Mouse (Mus musculus): ENCODE measurements around the gene Sema4a. TPM values are rescaled to one million over a fixed set of nuclear protein-coding genes. Genes with fewer than 3 reads are reported as not detected.

The Sema4a gene
- polyA plus RNA-seq, 1 experiment from 2014 or later, result 32.8 TPM

GRCm38 (mm10) chr3:88502031-88502571 is 41.1 kb upstream of the Sema4a start:
- H3K4me3 ChIP-seq (ENCODE audit: low read length), result peak overlapping the region; percentile 87

GRCm38 (mm10) chr3:88501366-88502030 is 40.5 kb upstream of the Sema4a start:
- peaks cover 19% of the 10 kb centered on the region for H3K4me1 ChIP-seq (ENCODE audit: control insufficient read depth, insufficient read depth, low read depth, low read length)
- H3K36me3 ChIP-seq (ENCODE audit: control insufficient read depth, insufficient read depth, low read length), result no peaks in the 10 kb centered on the region
- no peak for ATAC-seq
- H3K4me2 ChIP-seq (ENCODE audit: low read length), result peak overlapping the region; percentile 93
- WGBS, result 55% methylated on average over 6 of the region's 6 CpGs
- peak overlapping the region; percentile 87 for H3K4me3 ChIP-seq (ENCODE audit: low read length)
- H3K27me3 ChIP-seq (replicated peaks; ENCODE audit: control insufficient read depth, insufficient read depth, low read length), result no peaks in the 10 kb centered on the region
- peak overlapping the region; percentile 90; the same call in 1 of the 2 replicates for H3K9ac ChIP-seq (ENCODE audit: low read depth, low read length)
- H3K9me3 ChIP-seq (ENCODE audit: control insufficient read depth, low read length), result no peaks in the 10 kb centered on the region
- no peak overlapping the region for H3K27ac ChIP-seq (ENCODE audit: low read depth, low read length)

More at GRCm38 (mm10) chr3:88502031-88502571, 41.1 kb upstream of the Sema4a start:
- peak overlapping the region; percentile 90 for H3K9ac ChIP-seq (ENCODE audit: low read depth, low read length)
- H3K9me3 ChIP-seq (ENCODE audit: control insufficient read depth, low read length), result no peaks in the 10 kb centered on the region
- WGBS, result 17% methylated on average over 11 of the region's 11 CpGs
- H3K27me3 ChIP-seq (replicated peaks; ENCODE audit: control insufficient read depth, insufficient read depth, low read length), result no peaks in the 10 kb centered on the region
- peaks cover 19% of the 10 kb centered on the region for H3K4me1 ChIP-seq (ENCODE audit: control insufficient read depth, insufficient read depth, low read depth, low read length)
- H3K27ac ChIP-seq (ENCODE audit: low read depth, low read length), result no peak overlapping the region
- ATAC-seq, result peak; percentile 2; the same call in 1 of the 2 replicates
- no peaks in the 10 kb centered on the region for H3K36me3 ChIP-seq (ENCODE audit: control insufficient read depth, insufficient read depth, low read length)
- peak overlapping the region; percentile 93 for H3K4me2 ChIP-seq (ENCODE audit: low read length)

DNA sequence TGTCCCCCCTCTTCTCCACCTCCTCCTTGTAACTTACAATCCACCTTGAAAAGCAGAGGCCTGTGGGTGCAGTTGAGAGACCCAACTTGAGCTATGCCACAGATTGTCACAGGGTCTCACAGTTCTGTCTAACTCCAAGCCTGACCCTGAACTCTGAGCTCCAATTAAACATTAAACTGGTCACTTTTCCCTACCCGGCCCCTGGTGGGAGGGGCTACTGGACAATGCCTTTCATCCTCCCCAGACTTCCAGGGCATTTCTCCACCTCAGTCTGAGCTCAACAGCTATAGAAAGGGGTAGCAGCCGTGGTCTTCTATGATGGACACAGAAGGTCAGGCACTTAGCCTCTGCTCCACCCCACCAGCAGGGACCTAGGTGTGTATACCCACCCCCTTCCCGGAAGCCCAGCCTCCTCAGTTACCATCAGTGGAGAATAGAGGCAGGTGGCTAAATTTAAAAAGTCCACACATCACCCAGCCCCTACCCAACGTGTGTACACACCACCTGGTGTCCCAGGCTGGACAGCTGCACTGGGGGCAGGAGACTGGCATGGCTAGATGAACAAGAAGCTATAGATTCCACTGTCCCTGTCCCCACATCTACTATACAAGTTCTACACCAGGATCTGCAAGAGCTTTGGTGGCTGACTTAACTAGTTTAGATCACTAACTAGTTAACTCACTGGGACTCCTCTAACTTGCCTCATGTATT is 39.8 kb upstream of the Sema4a start:
- Histone ChIP-seq H3K4me3 (ENCODE audit: low read length) (no peak overlapping the region), H3K4me2 (ENCODE audit: low read length) (peak overlapping the region; percentile 93), H3K36me3 (ENCODE audit: control insufficient read depth, insufficient read depth, low read length) (no peaks in the 10 kb centered on the region), H3K9me3 (ENCODE audit: control insufficient read depth, low read length) (no peaks in the 10 kb centered on the region), H3K4me1 (ENCODE audit: control insufficient read depth, insufficient read depth, low read depth, low read length) (peaks cover 19% of the 10 kb centered on the region), H3K27ac (ENCODE audit: low read depth, low read length) (no peak overlapping the region), H3K27me3 (replicated peaks; ENCODE audit: control insufficient read depth, insufficient read depth, low read length) (no peaks in the 10 kb centered on the region), H3K9ac (ENCODE audit: low read depth, low read length) (no peak overlapping the region)
- 49% methylated on average over 4 of the region's 4 CpGs for WGBS
- no peak for ATAC-seq

DNA sequence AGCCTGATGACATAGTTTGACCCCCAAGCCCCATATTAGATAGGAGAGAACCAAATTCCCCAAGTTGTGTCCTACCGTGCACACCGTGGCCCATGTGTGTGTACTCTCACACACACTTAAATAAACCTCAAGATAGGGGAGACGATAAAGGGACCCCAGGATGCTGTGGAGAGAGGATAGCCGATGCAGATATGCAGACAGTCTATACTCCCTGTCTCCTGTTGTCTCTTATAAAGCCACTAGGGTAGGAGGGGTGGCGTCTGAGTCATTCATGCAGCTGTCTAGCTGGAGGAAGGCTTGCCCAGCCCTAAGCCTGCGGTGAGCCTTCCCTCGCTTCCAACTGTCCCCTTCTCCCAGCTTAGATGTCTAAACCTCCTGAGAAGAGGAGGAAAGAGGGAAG is 39.1 kb upstream of the Sema4a start:
- no peaks in the 10 kb centered on the region for H3K36me3 ChIP-seq (ENCODE audit: control insufficient read depth, insufficient read depth, low read length)
- no peaks in the 10 kb centered on the region for H3K9me3 ChIP-seq (ENCODE audit: control insufficient read depth, low read length)
- H3K27me3 ChIP-seq (replicated peaks; ENCODE audit: control insufficient read depth, insufficient read depth, low read length), result no peaks in the 10 kb centered on the region
- H3K4me1 ChIP-seq (ENCODE audit: control insufficient read depth, insufficient read depth, low read depth, low read length), result peaks cover 21% of the 10 kb centered on the region
- no peak overlapping the region for H3K9ac ChIP-seq (ENCODE audit: low read depth, low read length)
- no peak for ATAC-seq
- H3K27ac ChIP-seq (ENCODE audit: low read depth, low read length), result no peak overlapping the region
- no peak overlapping the region for H3K4me3 ChIP-seq (ENCODE audit: low read length)
- 85% methylated on average over 7 of the region's 7 CpGs for WGBS
- no peak overlapping the region for H3K4me2 ChIP-seq (ENCODE audit: low read length)

- Histone ChIP-seq H3K27ac (ENCODE audit: low read depth, low read length) (no peak overlapping the region), H3K27me3 (replicated peaks; ENCODE audit: control insufficient read depth, insufficient read depth, low read length) (no peaks in the 10 kb centered on the region), H3K4me2 (ENCODE audit: low read length) (no peak overlapping the region), H3K9ac (ENCODE audit: low read depth, low read length) (no peak overlapping the region), H3K4me1 (ENCODE audit: control insufficient read depth, insufficient read depth, low read depth, low read length) (peaks cover 22% of the 10 kb centered on the region), H3K9me3 (ENCODE audit: control insufficient read depth, low read length) (no peaks in the 10 kb centered on the region), H3K4me3 (ENCODE audit: low read length) (no peak overlapping the region), H3K36me3 (ENCODE audit: control insufficient read depth, insufficient read depth, low read length) (no peaks in the 10 kb centered on the region)
- ATAC-seq, result no peak
- WGBS, result 76% methylated on average over 4 of the region's 4 CpGs
Observed at GRCm38 (mm10) chr3:88499580-88499979, 38.6 kb upstream of the Sema4a start.

- Histone ChIP-seq H3K36me3 (ENCODE audit: control insufficient read depth, insufficient read depth, low read length) (no peaks in the 10 kb centered on the region), H3K27me3 (replicated peaks; ENCODE audit: control insufficient read depth, insufficient read depth, low read length) (no peaks in the 10 kb centered on the region), H3K4me1 (ENCODE audit: control insufficient read depth, insufficient read depth, low read depth, low read length) (peaks cover 17% of the 10 kb centered on the region), H3K27ac (ENCODE audit: low read depth, low read length) (no peak overlapping the region), H3K9ac (ENCODE audit: low read depth, low read length) (no peak overlapping the region), H3K4me3 (ENCODE audit: low read length) (no peak overlapping the region), H3K4me2 (ENCODE audit: low read length) (no peak overlapping the region), H3K9me3 (ENCODE audit: control insufficient read depth, low read length) (no peaks in the 10 kb centered on the region)
- 79% methylated on average over 10 of the region's 10 CpGs for WGBS
- ATAC-seq, result no peak
Observed at GRCm38 (mm10) chr3:88495741-88496415, 34.9 kb upstream of the Sema4a start.

DNA sequence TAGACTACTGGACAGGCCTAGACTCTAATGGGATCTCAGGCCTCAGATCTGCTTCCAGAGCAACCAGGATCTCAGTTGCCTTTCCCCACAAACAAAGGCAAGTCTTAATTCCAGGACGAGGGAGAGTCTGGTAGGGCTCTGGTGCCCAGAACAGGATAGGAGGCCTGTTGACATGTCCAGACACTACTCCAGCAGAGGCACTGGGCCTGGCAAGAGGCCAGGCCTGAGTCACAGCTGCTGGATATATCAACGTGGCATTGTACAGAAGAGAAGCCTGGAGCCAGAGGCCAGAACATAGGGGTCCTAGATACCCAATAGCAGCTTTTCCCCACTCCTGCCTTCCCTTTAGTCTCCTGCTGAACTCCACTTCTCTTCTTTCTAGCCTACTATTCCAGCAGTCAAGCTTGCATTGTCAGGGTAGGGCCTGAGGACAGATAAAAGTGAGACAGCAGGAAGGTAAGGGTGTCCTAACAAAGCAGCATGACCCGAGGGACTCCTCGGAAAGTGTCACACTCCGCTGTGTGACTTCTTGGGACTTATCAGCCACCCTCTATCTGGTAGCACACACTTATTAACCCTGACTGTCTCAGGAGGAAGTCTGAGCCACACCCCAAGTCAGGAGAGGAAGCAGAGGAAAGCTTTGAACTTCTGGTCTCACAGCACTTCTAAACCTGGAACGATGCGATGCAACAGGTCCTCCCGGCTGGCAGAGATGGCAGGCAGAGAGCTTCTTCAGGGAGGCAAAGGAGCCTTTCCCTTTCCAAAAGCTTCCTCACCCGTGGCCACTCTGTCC is 34.0 kb upstream of the Sema4a start:
- H3K9me3 ChIP-seq (ENCODE audit: control insufficient read depth, low read length), result no peaks in the 10 kb centered on the region
- H3K4me3 ChIP-seq (ENCODE audit: low read length), result no peak overlapping the region
- no peaks in the 10 kb centered on the region for H3K27me3 ChIP-seq (replicated peaks; ENCODE audit: control insufficient read depth, insufficient read depth, low read length)
- WGBS, result 65% methylated on average over 9 of the region's 9 CpGs
- H3K9ac ChIP-seq (ENCODE audit: low read depth, low read length), result no peak overlapping the region
- no peak overlapping the region for H3K4me2 ChIP-seq (ENCODE audit: low read length)
- H3K27ac ChIP-seq (ENCODE audit: low read depth, low read length), result peak overlapping the region; percentile 18; the same call in 1 of the 2 replicates
- peak; percentile 43; the same call in 1 of the 2 replicates for ATAC-seq
- no peaks in the 10 kb centered on the region for H3K36me3 ChIP-seq (ENCODE audit: control insufficient read depth, insufficient read depth, low read length)
- peaks cover 14% of the 10 kb centered on the region for H3K4me1 ChIP-seq (ENCODE audit: control insufficient read depth, insufficient read depth, low read depth, low read length)

GRCm38 (mm10) chr3:88493706-88494582 is 33.0 kb upstream of the Sema4a start:
- H3K27me3 ChIP-seq (replicated peaks; ENCODE audit: control insufficient read depth, insufficient read depth, low read length), result no peaks in the 10 kb centered on the region
- 80% methylated on average over 11 of the region's 11 CpGs for WGBS
- no peak overlapping the region for H3K4me3 ChIP-seq (ENCODE audit: low read length)
- no peak overlapping the region for H3K9ac ChIP-seq (ENCODE audit: low read depth, low read length)
- ATAC-seq, result no peak
- H3K27ac ChIP-seq (ENCODE audit: low read depth, low read length), result no peak overlapping the region
- H3K4me2 ChIP-seq (ENCODE audit: low read length), result no peak overlapping the region
- no peaks in the 10 kb centered on the region for H3K9me3 ChIP-seq (ENCODE audit: control insufficient read depth, low read length)
- no peaks in the 10 kb centered on the region for H3K36me3 ChIP-seq (ENCODE audit: control insufficient read depth, insufficient read depth, low read length)
- H3K4me1 ChIP-seq (ENCODE audit: control insufficient read depth, insufficient read depth, low read depth, low read length), result peaks cover 14% of the 10 kb centered on the region
